Mouse (Mus musculus) gastrocnemius, adult 8-10 months (tissue): ENCODE measurements around the gene Ikzf5. TPM values are rescaled to one million over a fixed set of nuclear protein-coding genes. Genes with fewer than 3 reads are reported as not detected.
A peak's percentile ranks its signal among the peaks of the same experiment; 100 is the strongest.
"Not testable (repeated sequence)": the region's sequence is repeated elsewhere in the genome, so short reads cannot be mapped to it uniquely, and the experiment has no call there.

Experiments
- DNase-seq, 2 experiments: peaks; one replicate each; pipeline ENCODE4 v3.0.0; 2022; ENCODE audit warnings: low spot score in 2 of 2
- total RNA-seq, 4 experiments: library from RNA; stranded (reverse); gene quantifications; 2 replicates each; pipeline ENCODE4 v1.2.4; 2022

Ikzf5 gene
- total RNA-seq: 10 to 100 TPM; 28.3 to 38.2 (median 32.7) TPM

GRCm38 (mm10) chr7:131410416-131411058, at the start of gene Ikzf5, which contains the start of gene Acadsb:
Gene Ikzf5, minus strand, starts transcription at chr7:131410521.
Gene Acadsb, plus strand, starts transcription at chr7:131410601.
- peak; percentile 99 for DNase-seq

- no peak for DNase-seq
Measured at GRCm38 (mm10) chr7:131456714-131457113, 46.4 kb upstream of the Ikzf5 start.

GRCm38 (mm10) chr7:131437051-131437450, 26.7 kb upstream of the Ikzf5 start:
- DNase-seq: no peak

GRCm38 (mm10) chr7:131434276-131434675, 24.0 kb upstream of the Ikzf5 start:
- no peak for DNase-seq

- no peak for DNase-seq
Measured at GRCm38 (mm10) chr7:131432244-131432643, 21.9 kb upstream of the Ikzf5 start.

GRCm38 (mm10) chr7:131427331-131427730, 17.0 kb upstream of the Ikzf5 start:
- no peak for DNase-seq

- DNase-seq: no peak
Measured at GRCm38 (mm10) chr7:131424912-131425311, 14.6 kb upstream of the Ikzf5 start.

GRCm38 (mm10) chr7:131417605-131418004, 7.3 kb upstream of the Ikzf5 start:
- no peak for DNase-seq

GRCm38 (mm10) chr7:131416742-131417141, 6.4 kb upstream of the Ikzf5 start:
- DNase-seq: not testable (repeated sequence)

- no peak for DNase-seq
Measured at GRCm38 (mm10) chr7:131411941-131412270, 1.6 kb upstream of the Ikzf5 start.

- peak in 1 of 2 experiments; percentile 9 for DNase-seq
Measured at GRCm38 (mm10) chr7:131411221-131411940, 1.1 kb upstream of the Ikzf5 start.

- no peak for DNase-seq
Measured at GRCm38 (mm10) chr7:131409988-131410385, 334 bp downstream of the Ikzf5 start.

- no peak for DNase-seq
Measured at GRCm38 (mm10) chr7:131409321-131409987, 867 bp downstream of the Ikzf5 start.

- not testable (repeated sequence) for DNase-seq
Measured at GRCm38 (mm10) chr7:131391761-131392160, 18.6 kb downstream of the Ikzf5 start.

GRCm38 (mm10) chr7:131371880-131372651, 38.3 kb downstream of the Ikzf5 start:
- DNase-seq: no peak

GRCm38 (mm10) chr7:131371470-131371860, 38.9 kb downstream of the Ikzf5 start:
- no peak for DNase-seq

GRCm38 (mm10) chr7:131370648-131371469, 39.5 kb downstream of the Ikzf5 start, which contains the start of gene Pstk:
Gene Pstk, plus strand, starts transcription at chr7:131371141.
- DNase-seq: peak; percentile 83 to 88

- no peak for DNase-seq
Measured at GRCm38 (mm10) chr7:131364131-131364530, 46.2 kb downstream of the Ikzf5 start.

- DNase-seq: peak; percentile 87 to 93
Measured at GRCm38 (mm10) chr7:131362615-131363300, 47.6 kb downstream of the Ikzf5 start, which contains the start of gene 2310057M21Rik. Gene 2310057M21Rik, minus strand, starts transcription at chr7:131362759.

GRCm38 (mm10) chr7:131362269-131362614, 48.1 kb downstream of the Ikzf5 start:
- no peak for DNase-seq
